Mouse (Mus musculus): ENCODE results near the gene Tcp10b. TPM values are rescaled to one million over a fixed set of nuclear protein-coding genes. Genes with fewer than 3 reads are reported as not detected.

Gene Tcp10b
- total and polyA plus RNA-seq, 3 experiments: 0.06 TPM; not detected in 2

Other genes with a start within 250 kb of the Tcp10b start
- gene Mas1, start 193.0 kb upstream of the Tcp10b start, total RNA-seq (2021): 1 to 10 TPM in 1 of 2 experiments, under 1 TPM in 1; 0.68 to 1.6 TPM
- 1.0 and 4.6 TPM in 2 replicates for gene Mas1, start 193.0 kb upstream of the Tcp10b start, polyA plus RNA-seq (2012; rRNA removed)
- 1 to 10 TPM; 5.6 to 5.7 TPM for gene Mrgprh, start 185.1 kb upstream of the Tcp10b start, total RNA-seq (2021)
- 9.2 and 17.1 TPM in 2 replicates for gene Mrgprh, start 185.1 kb upstream of the Tcp10b start, polyA plus RNA-seq (2012; rRNA removed)
- gene Pnldc1, start 150.9 kb upstream of the Tcp10b start, total RNA-seq (2021): under 1 TPM; 0.42 to 0.93 TPM
- gene Pnldc1, start 150.9 kb upstream of the Tcp10b start, polyA plus RNA-seq (2012; rRNA removed): 1.6 and 1.9 TPM in 2 replicates
- gene Tcp1, start 145.4 kb upstream of the Tcp10b start, total RNA-seq (2021): 100 to 1,000 TPM; 176 to 196 TPM
- gene Tcp1, start 145.4 kb upstream of the Tcp10b start, polyA plus RNA-seq (2012; rRNA removed): 68.6 and 134 TPM in 2 replicates
- gene Mrpl18, start 144.8 kb upstream of the Tcp10b start, total RNA-seq (2021): 100 to 1,000 TPM; 151 to 160 TPM
- gene Mrpl18, start 144.8 kb upstream of the Tcp10b start, polyA plus RNA-seq (2012; rRNA removed): 65.1 and 78.1 TPM in 2 replicates
- not detected for gene Acat3, start 120.5 kb upstream of the Tcp10b start, total RNA-seq (2021)
- 0.32 and 0.33 TPM in 2 replicates for gene Acat3, start 120.5 kb upstream of the Tcp10b start, polyA plus RNA-seq (2012; rRNA removed)
- gene Acat2, start 100.4 kb upstream of the Tcp10b start, total RNA-seq (2021): 1 to 10 TPM; 5.7 to 6.9 TPM
- 6.5 and 6.6 TPM in 2 replicates for gene Acat2, start 100.4 kb upstream of the Tcp10b start, polyA plus RNA-seq (2012; rRNA removed)
- 10 to 100 TPM; 30.7 to 34.0 TPM for gene Wtap, start 66.9 kb upstream of the Tcp10b start, total RNA-seq (2021)
- 12.3 and 24.2 TPM in 2 replicates for gene Wtap, start 66.9 kb upstream of the Tcp10b start, polyA plus RNA-seq (2012; rRNA removed)
- gene Sod2, start 54.3 kb upstream of the Tcp10b start, total RNA-seq (2021): 1,000 to 10,000 TPM in 1 of 2 experiments, 100 to 1,000 TPM in 1; 961 to 1,111 TPM
- 895 and 1,105 TPM in 2 replicates for gene Sod2, start 54.3 kb upstream of the Tcp10b start, polyA plus RNA-seq (2012; rRNA removed)
- gene Gpr31b, start 8.8 kb upstream of the Tcp10b start, total RNA-seq (2021): under 1 TPM in 1 of 2 experiments, not detected in 1; 0.32 TPM
- gene Gpr31b, start 8.8 kb upstream of the Tcp10b start, polyA plus RNA-seq (2012; rRNA removed): 0.31 TPM in 1 of 2 replicates, not detected in the other
- not detected for gene Unc93a, start 70.7 kb downstream of the Tcp10b start, total RNA-seq (2021)
- 0.06 TPM in 1 of 2 replicates, not detected in the other for gene Unc93a, start 70.7 kb downstream of the Tcp10b start, polyA plus RNA-seq (2012; rRNA removed)
- not detected for gene Smok2a, start 160.1 kb downstream of the Tcp10b start, total RNA-seq (2021)
- gene Smok2a, start 160.1 kb downstream of the Tcp10b start, polyA plus RNA-seq (2012; rRNA removed): not detected in 2 replicates
- gene Smok2b, start 169.2 kb downstream of the Tcp10b start, total RNA-seq (2021): not detected
- not detected in 2 replicates for gene Smok2b, start 169.2 kb downstream of the Tcp10b start, polyA plus RNA-seq (2012; rRNA removed)

Data from heart, adult 2 months (tissue).